Mouse (Mus musculus) megakaryocyte, adult 5-6 weeks (primary cell): ENCODE data around the gene Tmbim7. TPM values are rescaled to one million over a fixed set of nuclear protein-coding genes. Genes with fewer than 3 reads are reported as not detected.
"Not testable (repeated sequence)": the region's sequence is repeated elsewhere in the genome, so short reads cannot be mapped to it uniquely, and the experiment has no call there.

Source experiments
- ATAC-seq: 2 replicates; pipeline ENCODE4 v1.8.0; 2016; ENCODE audit warnings: mild to moderate bottlenecking, inconsistent platforms; ENCODE audit not compliant: poor library complexity, severe bottlenecking
- total RNA-seq, 2 experiments: library from RNA; stranded (forward) in 1 of 2; stranded (reverse) in 1 of 2; fragments of 153-499, 151-499 nt in 1 of 2; fragments of 221-1000, 200-1000 nt in 1 of 2; gene quantifications; 2 replicates each; pipeline versions ENCODE4 v1.2.3 to v1.2.4; 2015 to 2017

Gene Tmbim7
- total RNA-seq (2015): 0.59 TPM in 1 of 2 replicates, not detected in the other
- total RNA-seq (2017): not detected in 2 replicates

DNA sequence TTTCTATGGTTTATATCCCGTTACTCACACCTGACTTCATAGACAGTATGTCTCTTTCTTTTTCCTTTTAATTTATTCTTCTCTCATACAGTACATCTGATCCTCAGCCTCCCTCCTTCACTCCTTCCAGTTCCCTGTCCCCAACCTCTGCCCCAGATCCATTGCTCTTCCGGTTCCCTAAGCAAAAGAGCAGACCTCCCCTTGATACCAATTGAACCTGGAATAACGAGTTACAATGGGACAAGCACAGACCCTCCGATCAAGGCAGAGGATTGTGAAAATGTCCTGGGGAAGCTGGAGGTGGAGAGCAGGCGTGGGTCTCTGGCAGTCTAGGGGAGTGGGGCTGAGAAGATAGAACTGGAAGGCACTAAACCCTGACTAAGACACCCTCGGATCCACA is at the start of gene Tmbim7:
TSS of gene Tmbim7 (plus strand) at position 301 of the 400 bp plus-strand sequence.
- ATAC-seq: no peak

DNA sequence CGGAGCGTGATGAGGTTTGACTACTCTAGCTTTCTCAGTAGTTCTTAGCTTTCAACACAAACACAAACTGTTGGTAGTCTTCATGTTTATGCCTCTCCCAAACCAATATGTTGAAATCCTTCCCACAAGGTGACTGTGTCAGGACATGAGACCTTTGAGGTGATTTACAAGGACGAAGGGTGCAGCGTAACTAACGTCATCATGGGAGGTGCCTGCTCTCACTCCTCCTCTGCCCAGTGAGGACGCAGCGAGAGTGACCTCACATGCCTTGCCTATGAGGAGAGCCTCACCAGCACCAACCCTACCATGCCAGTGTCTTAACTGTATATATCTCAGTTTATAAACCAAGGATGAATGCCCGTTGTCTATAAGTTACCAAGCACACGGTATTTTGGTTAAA is 43.9 kb upstream of the Tmbim7 start:
- ATAC-seq: no peak

DNA sequence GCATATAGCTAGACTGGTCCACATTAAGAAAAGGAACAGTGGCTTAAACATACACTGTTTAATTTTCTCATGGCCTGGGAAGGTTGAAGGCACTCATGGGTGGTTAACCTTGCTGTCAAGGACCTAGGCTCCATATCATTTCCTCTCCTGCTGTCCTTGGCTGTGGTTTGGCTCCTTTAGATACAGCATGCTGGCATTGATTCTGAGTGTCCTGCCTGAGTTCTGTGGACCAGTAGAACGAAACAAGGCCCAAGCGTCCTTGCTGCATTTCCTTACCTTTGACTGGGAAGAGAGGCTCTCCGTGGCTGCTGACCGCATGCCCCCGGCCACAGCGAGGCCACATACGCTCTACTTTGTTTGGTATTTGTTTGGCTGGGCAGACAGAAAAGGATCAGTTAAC is 41.7 kb upstream of the Tmbim7 start:
- no peak for ATAC-seq

DNA sequence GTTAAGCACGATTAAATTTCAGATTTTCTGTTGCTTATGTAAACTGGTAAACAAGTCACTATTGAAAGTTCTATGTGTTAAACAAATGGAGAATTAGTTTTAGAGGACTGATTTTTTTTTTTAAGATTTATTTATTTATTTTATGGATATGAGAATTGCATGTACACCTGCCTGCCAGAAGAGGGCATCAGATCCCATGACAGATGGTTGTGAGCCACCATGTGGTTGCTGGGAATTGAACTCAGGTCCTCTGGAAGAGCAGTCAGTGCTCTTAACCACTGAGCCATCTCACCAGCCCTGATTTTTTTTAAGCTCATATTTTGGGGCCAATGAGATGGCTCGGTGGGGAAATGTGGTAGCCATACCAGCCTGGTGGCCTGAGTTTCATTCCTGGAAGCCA is 39.1 kb upstream of the Tmbim7 start:
- ATAC-seq: not testable (repeated sequence)

DNA sequence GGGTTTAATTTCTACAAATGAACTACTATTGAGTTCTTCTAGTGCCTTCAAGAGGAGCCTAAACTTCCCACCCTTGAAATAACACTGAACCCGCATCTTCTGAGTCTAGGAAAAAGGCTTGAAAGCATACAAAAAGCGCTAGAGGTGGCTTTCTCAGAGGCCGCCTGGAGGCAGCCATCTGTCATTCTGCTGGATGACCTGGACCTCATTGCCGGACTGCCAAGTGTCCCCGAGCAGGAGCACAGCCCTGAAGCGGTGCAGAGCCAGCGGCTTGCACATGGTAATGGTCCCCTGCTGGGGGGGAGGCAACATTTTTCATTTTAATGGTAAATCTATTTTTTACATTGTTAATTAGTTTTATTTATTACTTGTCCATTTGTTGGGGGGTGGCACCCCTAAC is 30.5 kb upstream of the Tmbim7 start:
- ATAC-seq: no peak

DNA sequence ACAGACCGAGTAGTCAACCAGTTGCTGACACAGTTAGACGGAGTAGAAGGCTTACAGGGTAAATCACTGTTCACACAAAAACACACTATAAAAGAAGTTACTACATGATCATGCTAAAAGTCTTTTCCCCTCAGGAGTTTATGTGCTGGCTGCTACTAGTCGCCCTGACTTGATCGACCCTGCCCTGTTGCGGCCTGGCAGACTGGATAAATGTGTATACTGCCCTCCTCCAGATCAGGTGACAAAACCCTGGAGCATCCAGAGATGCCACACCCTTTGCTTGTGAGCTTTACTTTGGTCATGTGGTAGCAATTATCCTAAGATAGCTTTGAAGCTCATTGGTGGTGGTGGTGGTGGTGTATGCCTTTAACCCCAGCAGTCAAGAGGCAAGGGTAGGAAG is 20.9 kb upstream of the Tmbim7 start:
- no peak for ATAC-seq

DNA sequence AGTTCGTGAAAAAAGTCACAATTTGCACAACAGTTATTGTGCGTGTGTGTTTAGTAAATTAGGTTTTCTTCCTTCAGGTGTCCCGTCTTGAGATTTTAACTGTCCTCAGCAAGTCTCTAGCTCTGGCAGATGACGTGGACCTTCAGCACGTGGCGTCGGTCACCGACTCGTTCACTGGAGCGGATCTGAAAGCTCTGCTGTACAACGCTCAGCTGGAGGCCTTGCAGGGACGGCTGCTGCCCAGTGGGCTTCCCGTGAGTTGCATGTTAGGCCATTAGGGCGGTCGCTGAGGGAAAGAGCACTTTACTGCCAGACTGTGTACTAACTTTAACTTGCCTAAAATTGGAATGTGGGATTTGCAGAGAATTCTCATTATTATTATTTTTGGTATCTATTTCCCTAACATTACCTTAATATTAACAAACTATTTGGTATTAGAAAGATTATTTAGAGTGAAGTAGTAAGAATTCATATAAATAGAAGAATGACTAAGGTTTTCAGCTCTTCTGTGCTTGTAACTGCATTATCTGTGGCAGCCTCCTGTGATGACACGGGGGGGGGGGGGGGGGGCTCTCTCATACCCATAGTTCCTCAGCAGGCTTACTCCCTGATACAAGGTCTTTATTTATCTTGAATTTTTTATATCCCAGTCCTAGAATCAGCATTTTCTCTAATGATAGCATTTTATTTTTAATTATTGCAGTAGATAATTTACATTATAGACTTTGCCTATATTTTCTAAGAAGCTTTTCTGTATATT is 19.3 kb upstream of the Tmbim7 start:
- no peak for ATAC-seq

DNA sequence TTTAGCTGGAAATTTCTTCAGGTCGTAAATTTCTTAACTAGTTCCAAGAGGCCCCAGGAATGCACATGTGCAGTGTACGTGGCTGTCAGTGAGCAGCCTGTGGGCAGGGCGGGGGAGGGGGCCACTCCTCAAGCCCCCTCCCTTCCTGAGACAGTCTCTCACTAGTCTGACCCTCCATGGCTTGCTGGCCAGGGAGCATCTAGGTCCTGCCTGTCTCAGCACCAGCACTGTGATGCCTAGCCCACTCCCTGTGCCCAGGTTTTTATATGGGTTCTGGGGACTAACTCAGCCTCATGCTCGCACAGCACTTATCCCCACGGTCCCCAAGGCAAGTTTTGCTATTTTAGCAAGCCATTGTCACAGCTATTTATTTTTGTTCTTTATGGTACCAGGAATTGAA is 18.7 kb upstream of the Tmbim7 start:
- no peak for ATAC-seq

DNA sequence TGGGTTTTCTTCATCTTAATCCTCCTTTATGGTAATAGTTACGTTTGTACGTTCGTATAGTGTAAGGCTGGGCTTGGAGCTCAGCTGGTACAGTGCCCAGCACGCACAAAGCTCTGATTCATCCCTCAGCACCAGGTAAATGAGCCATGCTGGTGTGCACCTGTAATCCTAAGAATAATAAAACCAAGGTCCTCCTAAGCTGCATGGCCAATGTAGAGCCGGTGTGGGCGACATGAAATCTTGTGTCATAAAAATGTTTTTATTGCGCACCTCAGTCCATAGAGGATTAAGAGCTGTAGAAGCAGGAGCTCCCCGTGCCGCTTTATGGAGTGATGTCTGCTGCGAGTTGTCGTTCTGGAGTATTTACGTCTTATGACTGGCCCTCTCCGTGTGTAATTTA is 17.7 kb upstream of the Tmbim7 start:
- ATAC-seq: no peak

DNA sequence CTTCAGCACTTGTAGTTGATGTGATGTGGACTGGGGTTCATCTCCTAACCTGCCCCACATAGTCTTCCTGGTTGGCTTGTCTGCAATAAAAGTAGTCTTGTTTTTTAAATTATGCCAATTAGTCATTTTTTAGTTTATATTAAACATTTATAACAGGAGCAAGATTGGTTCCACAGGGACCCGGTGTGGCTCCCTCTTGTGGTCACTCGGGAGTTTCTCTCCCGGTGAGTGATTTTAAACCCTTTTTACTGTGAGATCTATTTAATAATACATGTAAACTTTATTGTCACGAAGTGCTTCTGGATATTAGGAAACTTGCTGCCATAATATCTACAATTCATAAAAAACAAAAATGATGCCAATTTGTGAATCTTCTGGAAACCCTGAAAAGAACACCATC is 17.0 kb upstream of the Tmbim7 start:
- no peak for ATAC-seq

DNA sequence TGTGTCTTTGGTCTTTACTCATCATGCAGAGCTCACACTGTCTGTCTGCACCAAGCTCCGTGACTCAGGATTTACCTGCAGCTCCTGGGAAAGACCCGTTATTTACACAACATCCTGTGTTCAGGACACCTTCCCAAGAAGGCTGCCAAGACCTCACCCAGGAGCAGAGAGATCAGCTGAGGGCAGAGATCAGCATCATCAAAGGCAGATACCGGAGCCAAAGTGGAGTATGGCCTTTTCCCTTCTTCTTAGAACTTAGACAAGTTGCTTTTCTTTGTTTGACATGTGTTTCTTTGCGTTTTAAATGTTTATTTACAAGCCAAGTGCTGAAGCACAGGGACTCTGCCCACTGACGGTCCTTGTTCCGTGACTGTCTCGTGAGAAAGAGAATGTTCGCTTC is 15.7 kb upstream of the Tmbim7 start:
- no peak for ATAC-seq

DNA sequence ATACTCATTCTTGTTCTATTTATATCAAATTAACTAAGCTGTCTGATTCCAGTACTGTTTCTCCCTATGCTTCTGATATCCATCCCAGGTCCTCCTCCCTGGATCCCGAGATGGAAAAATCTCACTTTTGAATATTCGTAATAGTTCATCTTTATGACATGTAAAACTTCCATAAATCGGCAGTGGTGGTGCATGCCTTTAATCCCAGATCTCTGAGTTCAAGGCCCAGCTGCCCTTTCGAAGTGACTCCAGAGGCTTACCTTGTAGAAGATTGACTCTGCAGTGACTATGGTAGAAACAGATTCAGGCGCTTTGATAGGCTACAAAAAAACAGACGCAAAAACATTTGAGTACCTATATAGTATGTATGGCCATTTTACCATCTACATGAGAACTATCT is 6.4 kb upstream of the Tmbim7 start:
- ATAC-seq: no peak

DNA sequence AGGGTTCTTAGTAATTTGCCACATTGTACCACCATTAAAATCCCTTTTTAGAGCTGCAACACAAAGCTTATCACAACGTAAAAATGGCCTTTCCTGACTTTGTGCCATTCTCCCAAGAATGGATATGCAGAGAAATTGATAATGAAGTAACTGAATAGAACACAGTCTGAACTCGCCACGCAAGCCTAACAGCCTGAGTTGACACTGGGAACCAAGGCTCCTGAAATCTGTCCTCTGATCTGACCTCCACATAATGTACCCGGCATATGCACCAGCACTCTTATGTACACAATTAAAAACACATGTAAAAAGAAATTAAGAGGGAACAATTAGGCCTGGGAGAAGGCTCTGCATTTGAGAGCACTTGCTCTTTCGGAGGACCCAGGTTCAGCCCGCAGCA is 5.7 kb upstream of the Tmbim7 start:
- no peak for ATAC-seq

DNA sequence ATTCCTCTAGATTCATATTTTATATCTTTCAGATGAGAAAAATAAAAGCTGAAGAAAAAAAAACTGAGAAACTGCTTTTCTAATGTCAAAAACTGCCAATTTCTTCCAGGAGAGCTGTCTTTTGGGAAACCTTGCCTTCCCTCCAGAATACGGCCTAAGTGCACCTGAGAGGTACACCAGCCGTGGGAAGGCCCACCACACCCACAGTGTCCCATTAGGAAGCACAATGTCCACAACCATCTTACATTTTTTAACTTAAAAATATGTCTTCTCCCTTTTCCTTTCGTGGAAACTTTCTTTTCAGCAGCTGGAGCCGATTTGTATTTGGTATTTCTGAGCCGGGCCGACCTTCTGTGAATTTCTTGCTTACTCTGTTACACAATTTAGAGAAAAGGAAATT is 4.4 kb upstream of the Tmbim7 start:
- ATAC-seq: no peak

DNA sequence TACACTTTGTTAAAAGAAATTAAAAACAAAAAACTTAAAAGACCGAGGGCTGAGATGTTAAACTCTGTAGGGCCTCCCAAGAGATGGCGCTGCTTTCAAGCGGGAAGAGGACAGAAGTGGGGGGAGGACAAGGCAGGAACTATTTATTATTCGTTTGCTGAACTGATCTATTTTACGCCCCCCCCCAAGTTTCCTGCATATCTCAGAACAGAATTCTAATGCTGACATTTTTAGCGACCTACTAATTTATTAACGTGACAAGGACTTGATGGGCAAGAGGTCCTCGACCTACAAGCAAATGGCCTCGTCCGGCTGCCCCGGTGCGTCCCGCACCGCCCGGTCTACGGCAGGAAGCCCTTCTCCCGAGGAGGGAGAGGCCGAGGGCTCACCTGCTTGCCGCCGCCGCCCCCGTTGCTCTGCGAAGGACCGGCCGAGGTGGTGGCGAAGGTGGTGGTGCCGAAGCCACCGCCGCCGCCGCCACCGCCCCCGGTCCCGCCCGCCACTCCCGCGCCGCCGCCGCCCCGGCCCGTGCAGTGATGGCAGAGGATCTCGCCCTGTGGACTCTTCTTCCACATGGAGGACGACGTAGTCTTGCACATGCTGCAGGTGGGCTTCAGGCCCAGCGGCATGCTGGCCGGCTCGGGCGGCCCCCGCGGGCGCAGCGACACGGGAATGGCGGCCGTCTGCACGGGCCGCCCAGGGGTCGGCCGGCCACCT is 3.8 kb upstream of the Tmbim7 start:
- peak; percentile 66 for ATAC-seq

DNA sequence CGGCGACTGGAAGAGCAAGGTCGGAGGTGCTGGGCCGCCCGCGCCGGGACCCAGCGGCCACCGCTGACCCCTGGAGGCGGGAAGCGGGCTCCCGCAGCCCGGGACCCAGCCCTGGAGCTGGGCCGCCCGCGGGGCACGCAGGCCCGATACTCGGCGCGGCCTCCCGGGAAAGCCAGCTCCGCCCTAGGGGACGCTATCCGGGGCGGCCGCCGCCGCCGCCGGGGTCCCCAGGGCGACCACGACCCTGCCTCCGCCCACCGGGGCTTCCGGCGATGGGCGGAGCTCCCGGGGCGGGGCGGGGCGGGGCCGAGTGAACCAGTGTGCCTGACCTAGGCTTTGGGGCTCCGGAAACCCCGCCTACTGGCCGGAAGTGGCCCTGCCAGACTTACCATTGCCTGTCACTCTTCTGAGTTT is 3.3 kb upstream of the Tmbim7 start:
- peak; percentile 93 for ATAC-seq

DNA sequence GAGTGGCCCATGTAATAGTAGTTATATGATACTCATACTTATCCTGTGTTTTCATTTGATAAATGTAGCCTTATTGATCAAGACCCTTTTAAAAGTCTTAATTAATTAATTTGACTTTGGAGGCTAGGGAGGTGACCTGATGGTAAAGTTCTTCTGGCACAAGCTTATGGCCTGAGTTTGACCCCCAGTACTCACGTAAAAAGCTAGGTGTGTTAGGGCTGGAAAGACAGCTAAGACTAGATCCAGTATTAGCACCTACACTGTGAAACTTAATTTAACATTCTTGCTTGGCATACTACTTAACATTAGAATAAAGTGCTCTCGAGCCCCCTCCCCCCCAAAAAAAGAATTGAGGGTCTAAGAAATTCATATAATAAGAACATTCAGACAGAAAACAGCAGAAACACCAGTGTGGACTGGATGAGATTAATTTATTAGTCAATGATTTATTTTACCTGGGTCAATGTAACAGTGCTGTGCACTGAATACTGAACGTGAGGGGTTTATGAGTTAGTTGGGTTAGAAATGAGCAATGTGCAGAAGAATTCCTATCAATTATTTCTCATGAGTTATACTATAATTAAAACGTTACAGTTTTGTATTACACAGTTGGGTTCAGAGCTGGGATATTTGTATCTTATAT is 2.7 kb upstream of the Tmbim7 start:
- no peak for ATAC-seq

DNA sequence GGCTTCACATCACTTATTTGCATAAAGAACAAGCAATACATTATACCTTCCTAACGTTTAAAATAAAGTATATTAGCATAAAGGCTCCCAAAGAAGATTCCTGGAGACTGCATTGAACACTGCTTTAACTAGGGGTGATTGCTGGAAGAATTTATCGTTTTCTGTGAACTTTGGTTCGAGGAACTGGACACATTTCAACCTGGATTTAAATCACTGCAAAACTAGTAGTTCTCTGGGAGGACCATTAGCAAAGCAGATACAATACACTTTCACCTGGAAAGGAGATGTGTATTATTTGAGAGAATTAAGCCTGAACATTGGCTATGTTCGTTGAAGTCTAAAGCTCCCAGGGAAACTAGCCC is 2.2 kb upstream of the Tmbim7 start:
- ATAC-seq: no peak

DNA sequence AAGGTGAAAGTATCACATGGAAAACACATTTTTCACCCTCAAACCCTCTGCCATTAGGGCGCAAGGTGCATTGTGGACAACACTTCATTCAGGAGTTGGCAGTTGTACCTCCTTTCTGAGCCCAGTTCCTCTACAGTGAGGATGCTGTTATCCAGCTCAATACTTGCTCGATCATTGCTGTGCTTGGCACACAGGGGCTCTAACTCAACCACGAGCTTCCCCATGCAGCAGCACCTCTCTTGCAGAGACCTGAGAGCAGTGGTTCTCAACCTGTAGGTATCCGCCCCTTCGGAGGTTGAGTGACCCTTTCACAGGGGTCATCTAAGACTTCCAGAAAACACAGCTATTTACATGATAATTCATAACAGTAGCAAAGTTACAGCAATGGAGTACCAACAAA is 640 bp downstream of the Tmbim7 start:
- ATAC-seq: no peak

DNA sequence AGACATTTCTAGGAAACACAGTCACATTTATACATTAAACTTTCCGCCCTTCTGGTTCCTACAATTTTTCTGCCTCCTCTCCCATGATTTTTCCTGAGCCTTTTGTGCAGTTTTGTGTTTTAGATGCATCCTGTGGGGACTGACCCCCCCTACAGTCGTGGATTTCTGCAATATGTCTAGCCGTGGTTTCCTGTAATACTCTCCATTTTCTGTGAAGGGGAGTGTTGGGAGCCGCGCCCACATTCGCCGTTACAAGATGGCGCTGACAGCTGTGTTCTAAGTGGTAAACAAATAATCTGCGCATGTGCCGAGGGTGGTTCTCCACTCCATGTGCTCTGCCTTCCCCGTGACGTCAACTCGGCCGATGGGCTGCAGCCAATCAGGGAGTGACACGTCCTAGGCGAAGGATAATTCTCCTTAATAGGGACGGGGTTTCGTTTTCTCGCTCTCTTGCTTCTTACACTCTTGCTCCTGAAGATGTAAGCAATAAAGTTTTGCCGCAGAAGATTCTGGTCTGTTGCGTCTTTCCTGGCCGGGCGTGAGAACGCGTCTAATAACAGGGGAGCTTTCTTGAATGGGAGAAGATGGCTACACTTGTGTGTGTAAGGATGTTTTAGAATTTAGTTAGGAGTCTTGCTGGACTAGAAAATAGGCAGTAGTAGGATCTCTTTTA is 2.1 kb downstream of the Tmbim7 start:
- ATAC-seq: not testable (repeated sequence)

DNA sequence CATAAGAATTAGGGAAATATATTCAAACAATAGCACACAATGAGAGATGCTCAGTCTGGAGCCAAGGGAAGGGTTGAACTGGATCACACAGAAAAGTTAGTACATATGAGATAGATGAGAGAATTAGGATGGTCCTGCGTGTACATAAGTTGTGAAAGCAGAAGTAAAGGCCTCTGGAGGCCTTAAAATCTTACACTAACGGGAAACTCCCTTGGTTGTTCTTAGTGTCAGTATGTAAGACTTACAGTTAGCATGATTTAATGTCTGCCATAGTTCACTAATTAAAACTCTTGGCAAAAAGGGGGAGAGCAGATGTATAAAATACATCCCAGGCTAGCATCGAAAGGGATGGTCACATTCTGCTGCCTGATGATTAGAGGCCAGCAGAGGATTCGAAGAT is 2.8 kb downstream of the Tmbim7 start:
- ATAC-seq: 0 out of 2 replicates have a peak, but pooled peaks have one; percentile 33
